Mouse (Mus musculus) urinary bladder, postnatal 25 days (tissue): ENCODE results near the gene Cfap299.
"Not testable (repeated sequence)": the region's sequence is repeated elsewhere in the genome, so short reads cannot be mapped to it uniquely, and the experiment has no call there.

Experiments used
- DNase-seq: peaks from one replicate; pipeline ENCODE4 v3.0.0; 2022; ENCODE audit warnings: low spot score

Gene Cfap299

GRCm38 (mm10) chr5:98328848-98329624 lies at the start of gene Cfap299:
Cfap299 (plus strand) TSS chr5:98329304.
- DNase-seq = peak; percentile 84

GRCm38 (mm10) chr5:98281993-98282392 lies 47.1 kb upstream of the Cfap299 start:
- DNase-seq = no peak

- DNase-seq = no peak
Observed at GRCm38 (mm10) chr5:98283696-98284478, 45.2 kb upstream of the Cfap299 start.

- DNase-seq = no peak
Observed at GRCm38 (mm10) chr5:98290642-98291041, 38.5 kb upstream of the Cfap299 start.

- DNase-seq = no peak
Observed at GRCm38 (mm10) chr5:98292388-98293048, 36.6 kb upstream of the Cfap299 start.

GRCm38 (mm10) chr5:98293049-98293715 lies 35.9 kb upstream of the Cfap299 start:
- DNase-seq = no peak

- no peak for DNase-seq
Observed at GRCm38 (mm10) chr5:98300079-98300478, 29.0 kb upstream of the Cfap299 start.

GRCm38 (mm10) chr5:98305673-98306072 lies 23.4 kb upstream of the Cfap299 start:
- no peak for DNase-seq

- no peak for DNase-seq
Observed at GRCm38 (mm10) chr5:98306528-98306927, 22.6 kb upstream of the Cfap299 start.

GRCm38 (mm10) chr5:98326625-98327024 lies 2.5 kb upstream of the Cfap299 start:
- DNase-seq = no peak

GRCm38 (mm10) chr5:98343751-98344150 lies 14.6 kb downstream of the Cfap299 start:
- DNase-seq = not testable (repeated sequence)

- DNase-seq = no peak
Observed at GRCm38 (mm10) chr5:98344581-98344980, 15.5 kb downstream of the Cfap299 start.

- DNase-seq = no peak
Observed at GRCm38 (mm10) chr5:98346067-98346466, 17.0 kb downstream of the Cfap299 start.

GRCm38 (mm10) chr5:98348605-98349004 lies 19.5 kb downstream of the Cfap299 start:
- peak; percentile 82 for DNase-seq

- DNase-seq = no peak
Observed at GRCm38 (mm10) chr5:98359912-98360311, 30.8 kb downstream of the Cfap299 start.

- DNase-seq = no peak
Observed at GRCm38 (mm10) chr5:98360792-98361419, 31.8 kb downstream of the Cfap299 start.

- no peak for DNase-seq
Observed at GRCm38 (mm10) chr5:98363428-98363827, 34.3 kb downstream of the Cfap299 start.

- DNase-seq = no peak
Observed at GRCm38 (mm10) chr5:98365340-98365739, 36.2 kb downstream of the Cfap299 start.

- no peak for DNase-seq
Observed at GRCm38 (mm10) chr5:98368822-98369221, 39.7 kb downstream of the Cfap299 start.

- DNase-seq = no peak
Observed at GRCm38 (mm10) chr5:98369426-98369825, 40.3 kb downstream of the Cfap299 start.

- no peak for DNase-seq
Observed at GRCm38 (mm10) chr5:98376058-98376798, 47.1 kb downstream of the Cfap299 start.
